Mouse (Mus musculus): Measurements from ENCODE around the gene Parp16. TPM values are rescaled to one million over a fixed set of nuclear protein-coding genes. Genes with fewer than 3 reads are reported as not detected.

The Parp16 gene
- 1 to 10 TPM; 2.5 to 4.2 TPM for total RNA-seq (2021)

DNA sequence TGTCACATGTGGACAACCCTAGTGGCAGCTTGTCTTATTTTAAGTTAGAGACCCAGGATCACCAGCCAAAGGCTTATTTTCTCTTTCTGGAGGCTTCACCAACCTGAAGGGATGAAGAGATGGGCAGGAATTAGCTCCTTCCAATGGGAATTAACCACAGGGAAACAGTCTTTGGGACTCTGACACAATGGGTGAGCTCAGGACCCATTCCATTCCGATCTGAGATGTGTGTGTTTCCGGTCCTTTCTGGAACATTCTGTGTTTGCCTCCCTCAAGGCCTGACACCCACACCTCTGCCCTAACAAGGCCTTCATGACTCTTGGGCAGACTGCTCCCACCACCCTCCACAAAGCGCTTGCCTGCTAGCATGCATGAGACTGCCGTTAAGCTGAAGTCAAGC, at the start of gene Parp16:
TSS of gene Parp16 (plus strand) at position 301 of the 400 bp plus-strand sequence.
- intact Hi-C loops (cut with DNase I) = no loop called here
- no peak for DNase-seq (ENCODE audit: low spot score in 2 of 2)

DNA sequence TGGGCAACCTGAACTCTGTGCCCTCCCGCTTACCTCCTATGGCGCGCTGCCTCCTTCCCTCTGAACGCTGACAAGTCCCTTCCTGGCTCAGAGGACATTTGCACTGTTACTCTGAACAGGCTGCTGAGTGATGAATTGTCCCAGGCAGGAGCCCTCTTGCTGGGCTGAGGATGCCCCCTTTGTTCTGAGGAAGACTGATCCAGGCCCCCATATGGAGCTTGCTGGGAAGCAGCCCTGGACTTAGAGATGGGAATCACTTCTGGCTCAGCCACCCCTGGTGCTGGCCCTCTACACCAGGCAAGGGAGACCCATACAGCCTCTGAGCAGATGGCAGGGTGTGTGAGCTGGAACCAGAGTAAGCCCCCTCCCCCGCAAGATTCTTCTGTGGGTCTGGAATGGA, 49.2 kb upstream of the Parp16 start:
- intact Hi-C loops (cut with DNase I) = no loop called here
- no peak for DNase-seq (ENCODE audit: low spot score in 2 of 2)

DNA sequence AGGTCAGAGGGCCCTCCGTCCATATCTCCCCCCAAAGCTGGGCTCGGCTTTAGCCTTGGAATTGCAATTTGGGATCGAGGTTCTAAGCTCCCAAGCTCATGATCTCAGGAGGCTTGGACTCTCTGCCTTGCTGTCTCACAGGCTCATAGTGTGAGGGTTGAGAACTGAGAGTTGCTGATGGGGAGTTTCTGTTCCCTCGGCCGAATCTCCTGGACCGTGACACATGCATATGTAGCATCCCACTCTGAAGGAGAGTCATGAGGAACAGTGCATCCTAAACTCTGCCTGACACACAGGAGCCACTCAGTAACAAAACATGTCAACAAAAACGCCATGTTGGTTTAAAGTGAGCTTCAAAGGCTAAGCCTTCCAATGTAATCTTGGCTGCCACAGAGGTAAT, 46.6 kb upstream of the Parp16 start:
- DNase-seq (ENCODE audit: low spot score in 2 of 2) = no peak
- intact Hi-C loops (cut with DNase I) = no loop called here

DNA sequence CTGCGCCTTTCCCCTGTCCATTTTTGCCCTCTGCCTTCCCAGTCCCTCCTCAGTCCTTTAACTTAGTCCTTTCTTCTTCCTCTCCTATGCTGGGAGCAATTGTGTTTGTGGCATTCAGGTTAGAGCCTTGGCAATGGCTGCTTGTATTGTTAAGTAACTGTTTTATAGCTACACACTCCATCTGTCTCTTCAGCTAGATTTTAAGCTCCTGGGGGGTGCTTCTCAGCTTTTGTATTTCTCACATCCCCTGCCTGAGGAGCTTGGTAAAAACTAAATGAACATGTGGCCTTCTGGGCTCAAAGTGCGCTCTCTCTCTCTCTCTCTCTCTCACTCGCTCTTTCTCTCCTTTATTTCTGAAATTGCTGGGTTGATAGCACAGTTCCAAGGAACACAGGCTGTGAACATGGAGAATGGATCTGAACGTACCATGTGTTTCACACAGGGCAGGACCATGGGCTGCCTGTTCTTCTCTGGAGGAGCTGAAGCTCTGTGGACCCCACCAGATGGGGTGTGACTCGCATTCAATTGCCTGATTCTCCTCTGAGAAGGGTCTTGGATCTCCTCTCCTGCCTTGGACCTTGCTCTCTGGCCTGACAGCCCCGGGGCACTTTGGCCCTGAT, 42.3 kb upstream of the Parp16 start:
- DNase-seq (ENCODE audit: low spot score in 2 of 2) = no peak
- intact Hi-C loops (cut with DNase I) = no loop called here

DNA sequence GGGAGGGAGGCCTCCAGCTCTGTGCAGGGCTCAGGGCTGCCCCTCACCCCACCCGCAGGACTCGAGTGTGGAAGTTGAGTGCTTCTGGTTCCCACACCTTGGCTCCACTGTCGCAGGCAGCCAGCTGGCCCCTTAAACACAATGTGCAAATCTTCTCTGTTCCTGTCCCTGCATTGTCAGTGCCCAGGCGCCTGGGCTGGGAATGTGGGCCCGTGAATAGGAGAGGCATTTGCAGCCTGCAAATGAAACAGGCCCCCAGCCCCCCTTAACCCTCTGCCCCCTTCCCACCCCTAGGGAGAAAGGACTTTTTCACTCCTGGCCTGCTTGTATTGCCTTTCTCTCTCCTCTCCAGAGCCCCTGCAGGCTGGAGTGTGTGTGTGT, 41.8 kb upstream of the Parp16 start:
- intact Hi-C loops (cut with DNase I) = no loop called here
- DNase-seq (ENCODE audit: low spot score in 2 of 2) = no peak

DNA sequence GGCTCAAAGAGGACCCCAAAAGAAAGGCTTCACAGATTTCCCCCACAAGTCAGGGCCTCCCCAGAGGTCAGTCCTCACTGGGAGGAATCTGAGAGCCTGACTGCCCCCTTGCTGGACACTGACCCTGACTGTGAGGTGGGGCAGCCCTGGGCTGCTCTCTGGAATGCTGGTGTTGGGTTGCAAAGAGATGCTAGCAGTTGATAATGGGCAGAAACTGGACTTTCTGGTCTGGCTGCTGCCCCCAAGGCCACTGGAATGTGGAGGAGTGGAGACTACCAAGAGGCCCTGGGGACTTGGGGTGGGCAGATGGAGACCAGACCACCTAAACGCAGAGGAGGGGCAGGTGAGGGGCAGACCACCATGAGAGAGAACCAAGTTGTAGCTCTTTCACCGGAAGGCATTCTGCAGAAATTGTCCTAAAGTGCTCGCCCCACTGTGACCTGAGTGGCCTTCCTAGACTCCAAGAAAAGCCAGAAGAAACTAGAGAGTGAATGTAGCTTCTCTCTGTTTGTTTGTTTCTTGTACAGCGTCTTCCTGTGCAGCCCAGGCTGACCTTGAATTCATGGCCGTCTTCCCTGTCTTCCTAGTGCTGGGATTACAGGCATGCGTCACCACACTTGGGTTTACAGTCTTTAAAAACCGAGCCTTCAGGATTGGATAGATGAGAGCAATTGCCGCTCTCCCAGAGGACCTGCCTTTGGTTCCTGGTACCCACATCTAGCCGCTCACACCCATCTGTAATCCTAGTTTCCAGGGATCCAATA, 40.3 kb upstream of the Parp16 start:
- DNase-seq (ENCODE audit: low spot score in 2 of 2) = no peak
- intact Hi-C loops (cut with DNase I) = no loop called here

DNA sequence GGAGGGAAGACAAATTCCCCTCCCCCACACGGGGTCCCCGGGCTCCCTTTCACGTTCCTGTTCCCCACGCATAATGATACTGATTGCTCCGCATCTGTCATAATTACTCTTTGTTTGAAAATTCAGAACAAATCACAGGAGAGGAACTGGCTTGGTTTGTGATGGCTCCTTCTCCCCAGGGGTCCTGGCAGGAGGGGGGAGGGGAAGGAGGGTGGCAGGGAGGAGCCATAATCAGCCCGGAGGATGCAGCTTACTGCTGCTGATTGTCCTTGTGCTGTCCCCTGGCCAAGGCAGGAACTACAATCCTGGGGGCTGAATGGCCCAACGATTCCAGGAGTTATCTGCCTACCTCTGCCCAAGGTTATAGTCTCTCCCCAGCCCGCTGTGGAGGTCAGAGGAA, 38.5 kb upstream of the Parp16 start:
- intact Hi-C loops (cut with DNase I) = no loop called here
- no peak for DNase-seq (ENCODE audit: low spot score in 2 of 2)

DNA sequence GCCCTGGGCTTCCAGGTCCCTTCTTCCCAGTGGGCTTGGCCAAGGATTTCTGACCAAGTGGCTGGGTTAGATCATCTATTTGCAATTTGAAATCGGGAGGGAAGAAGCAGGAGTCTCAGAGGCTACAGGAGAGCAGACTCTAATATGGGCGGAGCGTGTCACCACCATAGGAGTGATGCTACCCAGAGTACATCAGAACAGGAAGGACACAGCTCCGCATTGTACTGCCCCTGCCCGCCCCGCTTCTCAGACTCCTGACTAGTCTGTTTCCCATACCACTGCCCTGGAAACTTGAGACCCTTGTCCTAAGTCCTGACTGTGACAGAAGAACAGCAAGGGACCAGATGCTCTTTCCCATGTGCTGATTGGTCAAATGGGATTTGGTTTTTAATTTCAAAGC, 37.5 kb upstream of the Parp16 start:
- intact Hi-C loops (cut with DNase I) = no loop called here
- no peak for DNase-seq (ENCODE audit: low spot score in 2 of 2)

DNA sequence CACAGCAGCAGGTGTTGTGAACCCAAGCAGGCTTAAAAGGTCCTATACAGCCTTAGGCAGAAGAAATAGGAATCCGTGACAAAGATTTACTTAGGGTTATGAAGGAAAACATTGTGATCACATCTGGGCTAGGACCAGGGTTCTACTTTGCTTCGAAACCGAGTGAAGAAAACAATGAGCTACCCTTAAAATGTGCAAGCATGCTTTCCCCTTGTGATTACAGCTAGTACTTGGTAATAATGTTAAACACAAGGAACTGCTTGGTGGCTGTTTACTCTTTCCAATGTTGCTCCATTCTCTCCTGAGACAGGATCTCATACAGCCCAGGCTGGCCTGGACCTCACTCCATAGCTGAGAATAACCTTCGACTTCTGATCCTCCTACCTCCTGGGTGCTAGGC, 34.0 kb upstream of the Parp16 start:
- DNase-seq (ENCODE audit: low spot score in 2 of 2) = no peak
- intact Hi-C loops (cut with DNase I) = no loop called here

DNA sequence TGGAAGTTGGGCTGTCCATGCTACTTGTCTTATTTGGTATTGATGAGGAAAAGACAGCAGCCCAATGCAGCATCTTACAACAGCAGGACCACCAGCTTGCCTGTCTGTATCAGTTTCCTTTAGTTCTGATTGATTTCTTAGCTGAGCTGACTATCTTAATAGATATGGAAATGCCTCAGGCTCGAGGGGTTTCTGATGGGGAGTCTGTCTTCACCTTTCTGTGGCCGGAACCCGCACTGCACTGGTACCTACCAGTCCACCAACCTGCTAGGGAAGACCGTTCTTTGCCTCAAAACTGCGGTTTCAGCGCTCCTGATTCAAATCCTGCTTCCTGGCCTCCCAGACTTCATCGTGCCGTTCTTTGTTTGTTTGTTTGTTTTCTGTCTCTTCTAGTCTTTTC, 33.3 kb upstream of the Parp16 start:
- DNase-seq (ENCODE audit: low spot score in 2 of 2) = no peak
- intact Hi-C loops (cut with DNase I) = no loop called here

DNA sequence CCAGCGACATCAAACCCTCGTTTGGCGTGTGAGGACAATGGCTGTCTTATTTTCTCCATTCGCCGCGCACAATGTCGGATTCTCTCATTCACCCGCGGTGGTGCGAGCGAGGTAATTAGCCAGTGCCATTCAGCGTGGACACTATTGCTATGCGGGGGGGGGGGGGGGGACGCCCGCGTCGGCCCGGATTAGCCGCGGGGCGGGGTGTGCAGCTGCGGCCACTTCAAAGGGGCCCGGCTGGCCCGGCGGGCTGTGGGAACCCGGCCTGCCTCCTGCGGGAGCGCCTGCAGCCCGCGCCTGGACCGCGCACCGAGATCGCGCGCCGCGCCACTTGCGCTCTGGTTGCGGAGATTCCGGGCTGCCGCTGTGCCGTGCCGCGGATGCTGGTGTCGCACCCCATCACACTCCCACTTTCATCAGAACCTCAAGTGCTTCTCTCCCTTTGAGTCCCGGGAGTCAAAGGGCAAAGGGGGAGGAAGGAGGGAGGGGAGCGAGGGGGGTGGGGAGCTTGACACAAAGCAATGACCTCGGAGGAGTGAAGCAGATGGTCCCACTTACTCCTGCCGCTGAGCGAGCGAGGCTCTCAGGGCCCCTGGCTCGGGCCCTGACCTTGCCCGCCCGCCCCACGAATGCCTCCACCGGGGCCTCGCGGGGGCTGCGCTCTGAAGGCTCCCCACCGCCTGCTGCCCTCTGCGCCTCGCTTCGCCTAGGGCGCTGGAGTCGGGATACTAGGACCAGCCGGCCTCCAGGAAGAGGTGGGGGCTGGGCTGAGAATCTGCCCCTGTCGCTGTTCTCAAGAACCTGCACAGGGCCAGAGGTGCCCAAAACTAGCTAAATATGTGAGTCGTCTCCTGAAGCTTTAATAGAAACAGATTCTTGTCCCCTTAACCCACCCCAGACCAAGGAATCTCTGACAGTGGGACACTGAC, 32.2 kb upstream of the Parp16 start:
- intact Hi-C loops (cut with DNase I) = no loop called here

DNA sequence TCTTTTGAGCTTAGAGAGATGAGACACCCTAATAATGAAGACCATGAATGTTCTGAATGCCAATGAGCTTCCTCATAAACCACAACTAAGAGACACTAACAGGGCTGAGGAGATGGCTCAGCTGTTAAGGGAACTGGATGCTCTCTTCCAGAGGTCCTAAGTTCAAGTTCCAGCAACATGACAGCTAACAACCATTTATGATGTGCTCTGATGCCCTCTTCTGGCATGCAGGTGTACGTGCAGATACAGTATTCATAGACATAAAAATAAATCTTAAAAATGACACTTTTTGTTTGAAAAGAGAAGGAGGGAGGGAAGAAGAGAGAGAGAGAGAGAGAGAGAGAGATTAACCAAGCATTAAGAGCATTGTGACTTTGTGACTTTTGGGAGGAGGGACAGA, 30.3 kb upstream of the Parp16 start:
- intact Hi-C loops (cut with DNase I) = no loop called here
- no peak for DNase-seq (ENCODE audit: low spot score in 2 of 2)

More for the DNA sequence above, 32.2 kb upstream of the Parp16 start:
- peak; percentile 28 to 47 for DNase-seq (ENCODE audit: low spot score in 2 of 2)

DNA sequence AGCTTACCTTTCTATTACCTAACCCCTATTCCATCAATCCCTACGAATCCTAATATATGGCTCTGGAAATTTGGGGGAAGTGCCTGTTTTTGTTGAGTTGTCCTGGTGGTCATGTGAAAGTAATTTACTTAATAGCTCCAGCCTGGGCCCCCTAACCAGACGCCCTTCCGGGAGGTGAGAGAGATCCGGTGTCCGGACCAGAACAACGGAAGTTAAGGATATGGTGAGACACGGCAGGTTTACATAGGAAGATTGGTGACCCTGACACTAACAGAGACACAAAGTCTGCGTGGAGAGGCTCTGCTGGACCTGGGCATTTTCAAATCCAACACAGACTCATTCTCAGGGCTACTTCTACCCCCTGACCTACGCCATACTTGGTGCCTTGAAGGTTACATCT, 28.8 kb upstream of the Parp16 start:
- no peak for DNase-seq (ENCODE audit: low spot score in 2 of 2)
- intact Hi-C loops (cut with DNase I) = no loop called here

DNA sequence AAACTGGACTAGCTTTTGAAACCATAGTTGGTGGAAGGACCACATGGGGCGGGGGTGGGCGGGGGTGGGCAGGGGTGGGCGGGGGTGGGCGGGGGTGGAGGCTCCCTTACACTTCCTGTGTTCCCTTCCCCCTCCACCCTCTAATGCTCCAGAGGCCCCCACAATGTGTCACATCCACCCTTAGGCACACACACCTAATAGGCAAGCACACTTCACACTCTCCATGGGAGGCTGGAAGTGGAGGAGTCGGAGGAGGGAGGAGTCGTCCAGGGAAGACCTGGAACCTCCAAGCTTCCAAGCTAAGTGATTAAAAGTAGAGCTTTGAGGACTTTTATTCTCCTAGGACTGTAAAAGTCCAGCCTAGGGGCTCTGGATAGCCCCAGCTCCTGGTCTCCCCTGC, 26.6 kb upstream of the Parp16 start:
- no peak for DNase-seq (ENCODE audit: low spot score in 2 of 2)
- intact Hi-C loops (cut with DNase I) = no loop called here

DNA sequence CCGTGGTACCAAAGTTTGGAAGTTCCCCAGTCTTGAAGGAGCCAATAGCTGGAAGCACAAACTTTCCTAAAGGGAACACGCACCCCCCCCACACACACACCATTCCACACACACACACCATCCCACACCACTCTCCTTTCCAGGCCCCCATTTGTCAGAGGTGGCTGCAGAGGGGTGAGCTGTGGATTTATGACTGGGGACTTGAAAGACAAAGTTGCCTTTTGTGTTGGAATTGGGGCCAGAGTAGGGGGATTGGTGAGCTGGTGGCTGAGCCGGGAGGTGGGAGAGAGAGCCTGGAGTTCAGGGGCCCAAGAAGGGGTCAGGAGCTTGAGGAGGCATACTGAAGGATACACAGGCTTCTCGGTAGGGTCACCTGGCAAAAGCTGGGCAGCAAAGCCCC, 26.2 kb upstream of the Parp16 start:
- intact Hi-C loops (cut with DNase I) = no loop called here
- no peak for DNase-seq (ENCODE audit: low spot score in 2 of 2)

DNA sequence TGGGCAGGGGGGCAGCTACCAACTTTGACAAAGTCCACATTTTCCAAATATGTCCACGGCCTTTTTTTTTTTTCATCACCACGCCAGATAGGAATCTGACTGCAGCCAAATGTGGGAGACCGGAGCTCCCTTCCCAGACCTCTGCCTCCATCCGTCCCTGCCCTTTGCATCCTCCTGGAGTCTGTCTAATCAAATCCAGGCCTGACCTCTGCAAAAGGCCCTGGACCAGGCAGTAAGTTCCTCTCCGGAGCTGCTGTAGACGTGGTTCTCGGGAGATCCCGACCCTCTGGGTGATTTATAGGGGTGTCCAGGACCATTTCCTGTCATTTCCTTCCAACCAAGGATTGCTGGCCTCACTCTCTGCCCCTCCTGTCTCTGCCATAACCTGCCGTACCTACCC, 22.5 kb upstream of the Parp16 start:
- DNase-seq (ENCODE audit: low spot score in 2 of 2) = no peak
- intact Hi-C loops (cut with DNase I) = no loop called here

DNA sequence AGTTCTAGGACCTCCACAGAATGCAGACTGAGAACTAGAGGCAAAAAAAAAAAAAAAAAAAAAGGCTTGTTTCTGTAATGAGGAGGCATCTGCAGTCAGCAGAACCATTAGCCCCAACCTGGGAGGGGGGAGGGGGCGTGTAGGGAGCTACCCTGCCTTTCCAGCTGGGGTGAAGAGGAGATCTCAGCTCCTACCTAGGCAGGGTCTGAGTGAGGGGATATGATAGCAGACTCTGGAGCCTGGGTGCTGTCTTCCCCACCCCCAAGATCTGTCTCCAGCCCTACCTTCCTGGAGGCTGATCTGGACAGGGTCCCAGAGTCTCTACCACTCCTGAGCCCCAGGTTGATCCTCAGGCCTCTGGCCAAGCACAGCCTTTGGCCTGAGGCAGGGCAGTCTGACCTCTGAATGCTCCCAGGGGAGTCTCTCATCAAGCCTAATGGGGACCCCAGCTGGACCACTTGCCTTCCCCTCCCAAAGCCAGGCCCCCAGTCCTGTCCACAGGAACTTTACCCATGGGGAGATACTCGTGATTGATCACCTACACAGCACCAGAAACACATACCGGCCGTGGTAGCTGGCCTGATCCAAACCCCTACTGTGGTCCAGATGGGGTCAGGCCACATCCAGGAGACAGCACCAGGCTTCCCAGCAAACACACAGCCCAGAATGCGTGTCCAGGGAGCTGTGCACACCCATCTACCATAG, 19.8 kb upstream of the Parp16 start:
- intact Hi-C loops (cut with DNase I) = no loop called here

DNA sequence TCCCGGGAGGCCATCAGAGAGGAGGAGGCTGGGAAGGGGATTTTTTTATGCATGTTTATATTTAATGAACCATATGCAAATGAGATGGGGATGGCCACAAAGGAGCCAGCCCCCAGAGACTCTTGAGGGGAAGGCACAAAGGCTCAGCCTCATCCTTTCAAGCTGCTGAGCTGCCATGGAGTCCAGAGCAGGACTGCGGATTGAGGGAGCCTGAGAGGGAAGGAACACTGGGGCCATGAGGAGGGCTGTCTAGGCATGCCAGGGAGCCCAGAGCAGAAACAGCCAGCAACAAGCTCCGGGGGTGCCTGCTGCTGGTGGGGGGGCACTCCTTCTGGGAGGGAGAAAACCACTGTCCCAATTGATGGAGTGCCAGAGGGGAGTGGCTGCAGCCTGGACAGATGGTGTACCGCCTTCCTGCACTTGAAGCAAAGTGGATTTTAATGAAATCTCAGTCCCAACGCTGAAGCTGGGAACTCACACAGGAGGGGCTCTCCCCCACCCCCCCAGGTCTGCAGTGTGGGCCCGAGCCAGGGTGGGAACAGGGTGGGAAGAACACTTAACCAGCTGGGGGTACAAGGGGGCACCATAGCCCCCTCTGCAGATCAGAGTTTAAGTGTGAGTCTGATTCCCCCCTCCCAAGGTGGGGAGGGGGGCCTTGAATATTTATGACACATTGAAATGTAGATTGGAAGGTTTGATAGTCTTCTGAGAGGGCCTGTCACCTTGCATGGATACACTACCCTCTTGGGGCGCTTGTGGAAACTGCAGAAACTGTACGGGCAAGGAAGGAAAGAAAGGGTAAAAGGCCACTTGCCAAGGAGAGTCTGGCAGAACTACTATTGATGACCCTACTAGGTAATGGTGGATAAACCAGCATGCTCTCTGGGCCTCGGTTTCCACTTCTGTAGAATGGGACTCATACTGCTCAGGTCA, 18.9 kb upstream of the Parp16 start:
- no peak for DNase-seq (ENCODE audit: low spot score in 2 of 2)
- intact Hi-C loops (cut with DNase I) = no loop called here

More for the DNA sequence above, 19.8 kb upstream of the Parp16 start:
- no peak for DNase-seq (ENCODE audit: low spot score in 2 of 2)

DNA sequence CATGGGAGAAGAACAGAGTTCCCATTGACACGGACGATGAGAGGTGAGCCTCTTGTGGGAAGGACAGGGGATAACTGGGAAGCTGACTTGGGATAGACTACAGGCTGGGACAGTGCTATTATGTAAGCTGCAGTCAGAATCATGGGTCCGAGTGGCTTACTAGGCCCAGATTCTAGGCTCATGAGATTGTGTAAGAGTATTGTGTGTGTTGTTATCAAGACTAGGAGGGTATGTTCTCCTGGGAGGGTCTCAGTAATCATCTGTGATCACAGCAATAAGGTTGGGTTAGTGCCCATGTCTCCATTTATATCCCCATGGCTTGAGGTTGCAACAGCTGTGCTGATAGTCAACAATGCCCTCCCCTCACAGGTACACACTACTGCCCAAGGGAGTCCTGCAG, 17.7 kb upstream of the Parp16 start:
- DNase-seq (ENCODE audit: low spot score in 2 of 2) = no peak
- intact Hi-C loops (cut with DNase I) = no loop called here
